Mouse (Mus musculus) layer of hippocampus, postnatal 14 days (tissue): ENCODE measurements around the gene Tpx2. TPM values are rescaled to one million over a fixed set of nuclear protein-coding genes. Genes with fewer than 3 reads are reported as not detected.

ENCODE experiments used
- DNase-seq, 2 experiments: peaks; one replicate each; pipeline ENCODE4 v3.0.0; 2021 to 2022; ENCODE audit warnings: low spot score in 2 of 2, mixed read lengths in 1 of 2
- total RNA-seq, 2 experiments: library from RNA; stranded (reverse); gene quantifications; 2 replicates each; pipeline ENCODE4 v1.2.3; 2021

The Tpx2 gene
- total RNA-seq, 2 experiments from 2014 or later: 2.5 to 4.7 TPM

- no peak for DNase-seq
Observed at GRCm38 (mm10) chr2:152911031-152911430, 63.3 kb downstream of the Tpx2 start, which contains the start of gene Mylk2. Mylk2 (plus strand) TSS chr2:152911352.

- DNase-seq: no peak
Observed at GRCm38 (mm10) chr2:152911432-152911831, 63.7 kb downstream of the Tpx2 start.

GRCm38 (mm10) chr2:152913471-152913870 lies 65.7 kb downstream of the Tpx2 start:
- no peak for DNase-seq

GRCm38 (mm10) chr2:152914310-152915120 lies 66.8 kb downstream of the Tpx2 start:
- peak; percentile 89 to 92 for DNase-seq

- no peak for DNase-seq
Observed at GRCm38 (mm10) chr2:152915453-152915852, 67.7 kb downstream of the Tpx2 start.

GRCm38 (mm10) chr2:152916111-152916510 lies 68.3 kb downstream of the Tpx2 start:
- no peak for DNase-seq

GRCm38 (mm10) chr2:152917671-152918070 lies 69.9 kb downstream of the Tpx2 start:
- DNase-seq: no peak

- DNase-seq: no peak
Observed at GRCm38 (mm10) chr2:152922376-152922775, 74.6 kb downstream of the Tpx2 start.

- DNase-seq: no peak
Observed at GRCm38 (mm10) chr2:152923621-152924020, 75.9 kb downstream of the Tpx2 start.

- no peak for DNase-seq
Observed at GRCm38 (mm10) chr2:152924128-152924527, 76.4 kb downstream of the Tpx2 start.

GRCm38 (mm10) chr2:152924543-152924942 lies 76.8 kb downstream of the Tpx2 start:
- DNase-seq: no peak

- DNase-seq: no peak
Observed at GRCm38 (mm10) chr2:152925189-152925872, 77.6 kb downstream of the Tpx2 start.

- no peak for DNase-seq
Observed at GRCm38 (mm10) chr2:152926896-152927295, 79.1 kb downstream of the Tpx2 start.

- DNase-seq: no peak
Observed at GRCm38 (mm10) chr2:152927371-152927770, 79.6 kb downstream of the Tpx2 start.

GRCm38 (mm10) chr2:152928219-152928987 lies 80.6 kb downstream of the Tpx2 start:
- DNase-seq: no peak

GRCm38 (mm10) chr2:152928988-152929370 lies 81.2 kb downstream of the Tpx2 start:
- DNase-seq: no peak

- no peak for DNase-seq
Observed at GRCm38 (mm10) chr2:152930276-152930675, 82.5 kb downstream of the Tpx2 start.

GRCm38 (mm10) chr2:152931456-152932160 lies 83.8 kb downstream of the Tpx2 start:
- DNase-seq: no peak

GRCm38 (mm10) chr2:152933048-152933447 lies 85.3 kb downstream of the Tpx2 start, which contains the start of gene Foxs1:
Foxs1 (minus strand) TSS chr2:152933208.
- no peak for DNase-seq

GRCm38 (mm10) chr2:152933614-152934013 lies 85.8 kb downstream of the Tpx2 start:
- DNase-seq: no peak

GRCm38 (mm10) chr2:152939846-152940245 lies 92.1 kb downstream of the Tpx2 start:
- DNase-seq: no peak
